Mouse (Mus musculus) kidney, adult 2 months (tissue): Measurements from ENCODE around the gene Ccdc17. TPM values are rescaled to one million over a fixed set of nuclear protein-coding genes. Genes with fewer than 3 reads are reported as not detected.

Source experiments
- DNase-seq: peaks from one replicate; pipeline ENCODE4 v3.0.0; 2021
- H3K27ac ChIP-seq: fragments of 200-500 bp; 2 replicates; pipeline ENCODE4 v1.5.1; 2012; ENCODE audit warnings: low read depth, low read length, control low read depth, inconsistent platforms; ENCODE audit not compliant: insufficient read depth
- H3K27me3 ChIP-seq: fragments of 200-500 bp; replicated peaks from 2 replicates; pipeline ENCODE4 v1.6.1; 2012; ENCODE audit warnings: mild to moderate bottlenecking, moderate library complexity, low read length, inconsistent platforms; ENCODE audit not compliant: control insufficient read depth, insufficient read depth
- H3K36me3 ChIP-seq: fragments of 200-500 bp; 2 replicates; pipeline ENCODE4 v1.6.1; 2012; ENCODE audit warnings: mild to moderate bottlenecking, moderate library complexity, low read length, inconsistent platforms; ENCODE audit not compliant: control insufficient read depth, insufficient read depth
- H3K4me1 ChIP-seq: fragments of 200-500 bp; 2 replicates; pipeline ENCODE4 v1.6.1; 2011; ENCODE audit warnings: low read length; ENCODE audit not compliant: control insufficient read depth, insufficient read depth
- H3K4me3 ChIP-seq: fragments of 200-500 bp; 2 replicates; pipeline ENCODE4 v1.5.1; 2011; ENCODE audit warnings: mild to moderate bottlenecking, low read depth, low read length, control low read depth; ENCODE audit not compliant: insufficient read depth
- CTCF ChIP-seq: fragments of 200-500 bp; conservative IDR thresholded peaks from 2 replicates; pipeline ENCODE4 v1.5.1; 2011; ENCODE audit warnings: low read depth, mild to moderate bottlenecking, control low read depth, low read length, moderate library complexity, mixed read lengths; ENCODE audit not compliant: insufficient read depth, insufficient read length
- POLR2A ChIP-seq: fragments of 200-500 bp; IDR thresholded peaks from one replicate; pipeline ENCODE4 v1.6.1; 2011; ENCODE audit warnings: low read depth, low read length, control low read depth
- WGBS: fragments of 180-500 bp; shearing (Covaris S2); methylation state at CpG from one replicate; pipeline ENCODE4 v1.1.7; 2018; 5-methylcytosine and 5-hydroxymethylcytosine counted together
- polyA plus RNA-seq: library from polyadenylated mRNA; depleted of rRNA; stranded (reverse); fragments of >200 nt; gene quantifications from 2 replicates; pipeline ENCODE4 v1.2.3, GENCODE M21; 2012; rRNA removed

The Ccdc17 gene
- polyA plus RNA-seq = 9.1 and 10.4 TPM in 2 replicates

DNA sequence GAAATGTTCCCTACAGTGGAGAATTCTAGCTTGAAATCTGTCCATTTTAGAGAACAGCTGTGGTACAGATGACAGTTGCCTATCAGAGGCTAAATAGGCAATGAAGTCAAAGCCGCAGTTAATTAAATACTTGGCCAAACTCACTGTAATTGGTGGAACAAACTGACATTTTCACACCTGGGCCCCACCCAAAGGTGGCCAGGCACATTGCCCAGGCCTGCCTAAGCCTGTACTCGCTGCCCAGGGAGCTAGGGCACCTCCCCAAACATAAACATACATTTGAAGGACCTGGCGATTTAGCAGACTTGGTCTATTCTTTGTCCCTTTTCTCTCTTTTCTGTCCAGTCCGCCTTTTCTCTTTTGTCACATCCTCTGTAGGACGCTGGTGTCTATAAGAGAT is at the start of gene Ccdc17:
Gene Ccdc17, plus strand, starts transcription at position 276 of the 400 bp plus-strand sequence.
- Histone ChIP-seq H3K4me3 (peak within 1 kb of the TSS; percentile 91), H3K27ac (peak within 1 kb of the TSS; percentile 83), H3K4me1 (peaks cover 6% of the 10 kb centered on the region; the same call in 1 of the 2 replicates), H3K27me3 (no peaks in the 10 kb centered on the region), H3K36me3 (peaks cover 12% of the 10 kb centered on the region)
- peak; percentile 28 for DNase-seq
- TF ChIP-seq POLR2A = no peak
- no peak for TF ChIP-seq CTCF
- 18% methylated on average over 5 of the region's 5 CpGs for WGBS

DNA sequence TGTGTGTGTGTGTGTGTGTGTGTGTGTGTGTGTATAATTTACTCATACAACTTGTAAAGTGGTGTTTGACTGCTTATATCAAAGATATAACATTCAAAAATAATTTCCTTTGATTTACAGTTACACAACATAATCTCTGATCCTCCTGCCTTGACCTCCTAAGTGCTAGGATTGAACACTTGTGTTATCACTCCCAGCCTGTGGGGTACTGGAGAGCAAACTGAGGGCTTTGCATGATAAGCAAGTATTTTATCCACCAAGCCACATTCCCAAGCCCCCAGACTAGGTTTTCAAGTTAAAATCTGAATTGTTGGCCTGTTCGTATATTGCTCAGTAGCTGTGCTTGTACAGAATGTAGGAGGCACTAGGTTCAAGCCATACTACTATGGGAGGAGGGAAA is 46.0 kb upstream of the Ccdc17 start:
- 96% methylated on average over 1 of the region's 1 CpGs for WGBS
- TF ChIP-seq CTCF = no peak
- TF ChIP-seq POLR2A = no peak

DNA sequence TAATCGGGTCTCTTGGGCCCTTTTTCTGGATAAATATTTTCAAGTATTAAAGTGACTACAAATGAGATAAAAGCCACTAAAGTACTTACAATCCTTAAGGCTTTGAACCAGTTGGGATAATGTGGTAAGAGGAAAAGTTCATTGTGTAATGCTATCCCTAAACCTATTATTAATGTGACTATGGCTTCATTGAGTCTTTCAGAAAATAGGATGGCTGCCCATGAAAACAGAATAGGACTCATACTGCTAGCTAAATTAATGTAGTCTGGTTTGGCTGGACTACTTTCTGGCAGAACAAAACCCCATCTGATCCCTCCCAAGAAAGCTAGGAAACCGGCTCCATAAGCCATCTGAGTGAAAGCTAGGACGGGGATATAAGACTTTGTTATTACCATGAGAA is 43.4 kb upstream of the Ccdc17 start:
- H3K36me3 ChIP-seq = no peaks in the 10 kb centered on the region; the same call in none of the 2 replicates
- H3K4me3 ChIP-seq = no peak overlapping the region
- DNase-seq = no peak
- TF ChIP-seq POLR2A (no peak), CTCF (no peak)
- H3K27me3 ChIP-seq = no peaks in the 10 kb centered on the region
- no peaks in the 10 kb centered on the region for H3K4me1 ChIP-seq
- no peak overlapping the region for H3K27ac ChIP-seq
- 83% methylated on average over 3 of the region's 3 CpGs for WGBS

More for the DNA sequence above, 46.0 kb upstream of the Ccdc17 start:
- Histone ChIP-seq H3K4me1 (no peaks in the 10 kb centered on the region), H3K27me3 (no peaks in the 10 kb centered on the region), H3K27ac (no peak overlapping the region), H3K4me3 (no peak overlapping the region), H3K36me3 (no peaks in the 10 kb centered on the region; the same call in none of the 2 replicates)
- no peak for DNase-seq

DNA sequence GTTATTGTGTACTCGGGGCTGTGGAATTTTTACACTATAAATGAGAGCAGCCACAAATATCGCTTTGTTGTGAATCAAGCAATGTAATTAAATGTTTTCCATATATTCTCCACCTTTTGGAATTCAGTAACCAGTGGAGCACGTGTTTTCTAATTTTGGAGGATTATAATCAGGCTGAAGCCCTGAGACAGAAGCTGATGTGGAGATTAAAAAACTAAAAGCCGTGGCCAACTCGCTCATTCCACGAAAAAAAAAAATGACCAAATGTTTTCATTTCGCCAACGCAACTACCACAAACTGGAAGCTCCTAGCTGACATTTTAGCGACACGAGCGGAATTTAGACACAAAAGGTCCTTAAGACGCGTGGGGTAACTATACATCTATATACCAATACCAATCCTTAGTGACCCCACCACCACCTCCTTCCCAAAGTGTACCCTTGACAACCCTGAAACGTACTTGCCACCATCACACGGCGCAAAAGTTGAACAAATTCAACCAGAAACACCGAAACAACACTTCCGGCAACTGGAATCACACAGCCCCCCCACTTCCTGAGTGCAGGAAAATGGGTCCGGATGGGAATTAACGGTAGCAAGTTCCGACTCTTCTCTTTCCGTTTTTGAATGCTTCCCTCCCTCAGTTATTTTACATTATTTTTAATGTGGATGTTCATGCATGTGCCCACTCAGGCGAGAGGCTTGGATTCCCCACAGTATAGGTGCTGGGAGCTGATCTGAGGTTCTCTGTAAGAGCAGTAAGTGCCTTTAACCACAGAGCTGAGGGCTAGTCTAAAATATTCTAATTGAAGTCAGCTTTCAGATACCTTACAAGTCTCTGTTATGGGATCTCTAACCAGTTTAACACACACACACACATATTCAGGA is 40.8 kb upstream of the Ccdc17 start, which contains the start of gene Tmem69:
Gene Tmem69, minus strand, starts transcription at position 524 of the 888 bp plus-strand sequence.
- no peaks in the 10 kb centered on the region; the same call in 1 of the 2 replicates for H3K4me1 ChIP-seq
- no peak for TF ChIP-seq POLR2A
- TF ChIP-seq CTCF = no peak
- no peaks in the 10 kb centered on the region; the same call in none of the 2 replicates for H3K36me3 ChIP-seq
- 2% methylated on average over 23 of the region's 23 CpGs for WGBS
- peak; percentile 88 for DNase-seq
- no peaks in the 10 kb centered on the region for H3K27me3 ChIP-seq
- H3K27ac ChIP-seq = peak within 1 kb of the TSS; percentile 98
- H3K4me3 ChIP-seq = peak within 1 kb of the TSS; percentile 73

DNA sequence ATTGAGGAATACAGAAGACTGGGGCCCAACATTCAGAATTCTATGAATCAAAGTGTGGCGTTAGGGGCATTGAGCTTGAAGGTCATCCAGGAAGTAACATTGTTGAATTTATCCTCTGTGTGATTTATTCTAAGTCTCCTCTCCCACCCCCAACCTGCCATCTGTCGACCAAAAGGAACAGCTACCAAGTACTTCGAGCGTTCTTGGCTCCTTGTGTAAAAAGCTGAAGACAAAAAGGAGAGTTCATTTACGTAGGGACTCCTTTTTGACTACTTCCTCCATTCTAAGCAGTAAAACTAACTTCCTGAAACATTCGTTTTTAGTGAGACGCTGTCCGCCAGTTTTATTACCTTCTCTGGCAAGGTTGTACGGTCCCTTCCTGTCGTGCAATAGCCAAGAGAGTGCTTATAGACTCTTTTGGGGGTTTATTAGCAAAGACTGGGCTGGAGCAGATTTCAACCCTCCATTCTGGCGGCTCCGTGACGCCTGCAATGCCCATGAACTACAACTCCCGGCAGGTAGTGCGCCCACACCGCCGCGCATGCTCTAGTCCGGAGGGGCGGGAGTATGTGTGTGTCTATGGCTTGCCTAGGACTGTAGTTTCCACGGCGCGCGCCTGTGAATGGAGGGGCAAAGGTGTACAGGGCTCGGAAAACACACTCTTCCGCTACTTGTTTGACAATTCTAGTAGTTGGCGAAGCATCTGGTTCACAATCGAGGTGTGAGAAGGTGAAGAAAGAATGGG is 39.7 kb upstream of the Ccdc17 start:
- under 1% methylated on average over 28 of the region's 28 CpGs for WGBS
- H3K27ac ChIP-seq = peak overlapping the region; percentile 98

DNA sequence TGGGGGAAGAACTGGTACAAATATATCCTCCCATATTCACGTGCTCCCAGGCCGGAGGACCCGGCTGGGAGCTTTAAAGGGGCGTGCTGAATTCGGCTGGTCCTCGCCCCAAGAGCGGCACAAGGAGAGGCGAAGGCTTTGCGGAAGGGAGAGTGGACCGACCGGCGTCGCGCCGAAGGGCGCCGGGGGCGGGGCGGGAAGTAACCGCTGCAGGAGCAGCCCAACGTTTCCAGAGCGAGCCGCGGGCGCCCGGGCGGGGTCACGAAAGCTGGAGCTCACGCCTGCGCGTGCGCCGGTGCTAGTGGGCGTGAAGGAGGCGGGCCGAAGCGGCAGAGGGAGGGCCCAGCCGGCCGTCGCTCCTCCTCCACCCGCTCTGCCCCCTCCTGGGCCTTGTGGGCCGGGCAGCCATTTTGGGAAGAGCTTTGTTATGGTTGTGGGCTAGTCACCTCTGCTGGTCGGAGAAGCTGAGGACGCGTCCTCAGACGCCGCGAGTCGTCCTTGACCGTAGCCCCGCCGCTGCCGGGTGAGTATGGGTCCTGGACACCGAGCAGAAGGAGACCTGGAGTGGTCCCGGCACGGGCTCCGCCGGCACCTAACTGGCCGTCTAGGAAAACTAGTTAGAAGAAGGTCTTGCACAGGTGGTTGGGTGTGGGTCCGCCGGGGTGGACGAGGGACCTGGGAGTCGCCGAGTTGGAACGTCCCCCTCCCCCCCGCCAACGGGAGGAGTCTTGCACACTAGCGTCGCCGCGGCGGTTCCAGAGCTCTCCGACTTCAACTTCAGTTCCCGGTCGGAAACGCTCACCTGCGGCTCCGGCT is 38.9 kb upstream of the Ccdc17 start, which contains the start of gene Gpbp1l1:
Gene Gpbp1l1, plus strand, starts transcription at position 353 of the 816 bp plus-strand sequence.
- peak within 1 kb of the TSS; percentile 84 for H3K4me3 ChIP-seq
- peak; percentile 58 for TF ChIP-seq POLR2A
- TF ChIP-seq CTCF = 0 out of 2 replicates have a peak, but pooled peaks have one; percentile 20
- peak; percentile 99 for DNase-seq
- no peaks in the 10 kb centered on the region for H3K27me3 ChIP-seq
- H3K4me1 ChIP-seq = peaks cover 4% of the 10 kb centered on the region; the same call in 1 of the 2 replicates
- under 1% methylated on average over 78 of the region's 78 CpGs for WGBS
- H3K27ac ChIP-seq = peak within 1 kb of the TSS; percentile 98
- H3K36me3 ChIP-seq = no peaks in the 10 kb centered on the region; the same call in none of the 2 replicates

More for the DNA sequence above, 39.7 kb upstream of the Ccdc17 start:
- Histone ChIP-seq H3K4me1 (no peaks in the 10 kb centered on the region; the same call in 1 of the 2 replicates), H3K27me3 (no peaks in the 10 kb centered on the region), H3K4me3 (peak overlapping the region; percentile 70), H3K36me3 (no peaks in the 10 kb centered on the region; the same call in none of the 2 replicates)
- DNase-seq = peak; percentile 97
- TF ChIP-seq CTCF (no peak), POLR2A (peak; percentile 52)
